Mouse (Mus musculus) megakaryocyte, embryonic 14.5 days (primary cell): Measurements from ENCODE around the gene St3gal3.

ENCODE experiments used
- FLI1 ChIP-seq: IDR thresholded peaks from 2 replicates; pipeline ENCODE4 v1.6.1; 2012; ENCODE audit warnings: low read length, inconsistent platforms, mixed read lengths
- GATA1 ChIP-seq: IDR thresholded peaks from 3 replicates; pipeline ENCODE4 v1.6.1; 2012; ENCODE audit warnings: mixed read lengths, low read length, inconsistent platforms, borderline replicate concordance

DNA sequence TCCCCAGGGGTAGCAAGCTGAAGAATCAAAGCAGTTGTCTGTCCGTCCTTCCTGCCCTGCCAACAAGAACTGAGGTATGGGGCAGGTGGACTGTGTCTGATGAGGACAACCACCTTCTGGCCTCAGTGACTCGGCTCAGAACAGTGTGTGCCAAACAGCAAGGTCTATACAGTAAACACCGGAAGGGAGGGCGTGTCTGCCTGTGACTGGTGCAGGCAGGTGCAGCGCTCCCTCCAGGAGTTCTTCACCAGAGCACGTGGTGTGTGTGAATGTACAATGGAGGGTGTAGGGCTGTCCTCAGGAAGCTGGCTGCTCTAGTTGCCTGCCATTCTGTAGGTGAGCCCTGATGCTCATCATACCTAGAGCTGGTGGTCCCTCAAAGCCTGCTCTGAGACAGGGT, 80.8 kb downstream of the St3gal3 start:
- TF ChIP-seq GATA1: no peak
- no peak for TF ChIP-seq FLI1
